Mouse (Mus musculus) adrenal gland, postnatal 36 days (tissue): ENCODE data around the gene Cmtm4. TPM values are rescaled to one million over a fixed set of nuclear protein-coding genes. Genes with fewer than 3 reads are reported as not detected.

ENCODE experiments used
- DNase-seq, 2 experiments: peaks; one replicate each; pipeline ENCODE4 v3.0.0; 2021; ENCODE audit warnings: mixed read lengths in 1 of 2
- long read RNA-seq, 2 experiments: library from polyadenylated mRNA; stranded (forward); transcript quantifications; one replicate each; pipeline ENCODE4 v2.0.0; 2021; ENCODE audit warnings: borderline sequencing depth in 2 of 2
- total RNA-seq, 2 experiments: library from RNA; stranded (reverse); gene quantifications; 2 replicates each; pipeline ENCODE4 v1.2.3; 2021

Gene Cmtm4
- total RNA-seq = 10 to 100 TPM; 47.7 to 60.9 TPM
- long read RNA-seq, experiment 1, full-length matches to known transcripts = 9 of 10 reads
- long read RNA-seq, experiment 1, partial matches to known transcripts = 0 of 10 reads
- long read RNA-seq, experiment 1, other reads (novel, unspliced or antisense) = 1 of 10 reads
- long read RNA-seq, experiment 2, full-length matches to known transcripts = 7 of 10 reads
- long read RNA-seq, experiment 2, partial matches to known transcripts = 0 of 10 reads
- long read RNA-seq, experiment 2, other reads (novel, unspliced or antisense) = 3 of 10 reads

GRCm38 (mm10) chr8:104395703-104396357 lies at the start of gene Cmtm4:
Cmtm4 (minus strand) TSS chr8:104395807.
- peak; percentile 81 to 89 for DNase-seq

- DNase-seq = no peak
These were observed 49.6 kb upstream of the Cmtm4 start for GRCm38 (mm10) chr8:104445248-104445647.

GRCm38 (mm10) chr8:104443125-104443679 lies 47.6 kb upstream of the Cmtm4 start:
- no peak for DNase-seq

GRCm38 (mm10) chr8:104442299-104443124 lies 46.9 kb upstream of the Cmtm4 start, which contains the start of gene Dync1li2:
Dync1li2 (minus strand) TSS chr8:104443047.
- DNase-seq = peak; percentile 94 to 97

- no peak for DNase-seq
These were observed 46.0 kb upstream of the Cmtm4 start for GRCm38 (mm10) chr8:104441613-104442012.

- DNase-seq = no peak
These were observed 43.9 kb upstream of the Cmtm4 start for GRCm38 (mm10) chr8:104439461-104439860.

- no peak for DNase-seq
These were observed 42.0 kb upstream of the Cmtm4 start for GRCm38 (mm10) chr8:104437494-104438135.

GRCm38 (mm10) chr8:104436591-104436990 lies 41.0 kb upstream of the Cmtm4 start:
- DNase-seq = no peak

GRCm38 (mm10) chr8:104436038-104436437 lies 40.4 kb upstream of the Cmtm4 start:
- peak; percentile 100 for DNase-seq

GRCm38 (mm10) chr8:104434826-104435354 lies 39.3 kb upstream of the Cmtm4 start:
- DNase-seq = no peak

- DNase-seq = peak; percentile 82 to 83
These were observed 38.7 kb upstream of the Cmtm4 start for GRCm38 (mm10) chr8:104434275-104434674.

GRCm38 (mm10) chr8:104433191-104433842 lies 37.7 kb upstream of the Cmtm4 start:
- DNase-seq = no peak

GRCm38 (mm10) chr8:104432656-104433055 lies 37.0 kb upstream of the Cmtm4 start:
- no peak for DNase-seq

- peak in 1 of 2 experiments; percentile 53 for DNase-seq
These were observed 34.6 kb upstream of the Cmtm4 start for GRCm38 (mm10) chr8:104430230-104430629.

- no peak for DNase-seq
These were observed 32.1 kb upstream of the Cmtm4 start for GRCm38 (mm10) chr8:104427703-104428102.

- no peak for DNase-seq
These were observed 26.7 kb upstream of the Cmtm4 start for GRCm38 (mm10) chr8:104422313-104422712.

GRCm38 (mm10) chr8:104416022-104416421 lies 20.4 kb upstream of the Cmtm4 start:
- DNase-seq = no peak

- no peak for DNase-seq
These were observed 18.6 kb upstream of the Cmtm4 start for GRCm38 (mm10) chr8:104414204-104414603.

GRCm38 (mm10) chr8:104413770-104414169 lies 18.2 kb upstream of the Cmtm4 start:
- DNase-seq = no peak

- DNase-seq = no peak
These were observed 17.4 kb upstream of the Cmtm4 start for GRCm38 (mm10) chr8:104412805-104413532.
